Mouse (Mus musculus) gastrocnemius, postnatal 36 days (tissue): Measurements from ENCODE around the gene Ran. TPM values are rescaled to one million over a fixed set of nuclear protein-coding genes. Genes with fewer than 3 reads are reported as not detected.

Experiments used
- DNase-seq, 2 experiments: peaks; one replicate each; pipeline ENCODE4 v3.0.0; 2022
- intact Hi-C: fragments of 180-260 bp; cut with DNase I; formaldehyde crosslinking; loops from one replicate; pipeline ENCODE4 v1.15.1; 2025
- total RNA-seq, 2 experiments: library from RNA; stranded (reverse); gene quantifications; 2 replicates each; pipeline ENCODE4 v1.2.3; 2021

Gene Ran
- total RNA-seq, 2 experiments from 2014 or later = 60.3 to 64.1 TPM

DNA sequence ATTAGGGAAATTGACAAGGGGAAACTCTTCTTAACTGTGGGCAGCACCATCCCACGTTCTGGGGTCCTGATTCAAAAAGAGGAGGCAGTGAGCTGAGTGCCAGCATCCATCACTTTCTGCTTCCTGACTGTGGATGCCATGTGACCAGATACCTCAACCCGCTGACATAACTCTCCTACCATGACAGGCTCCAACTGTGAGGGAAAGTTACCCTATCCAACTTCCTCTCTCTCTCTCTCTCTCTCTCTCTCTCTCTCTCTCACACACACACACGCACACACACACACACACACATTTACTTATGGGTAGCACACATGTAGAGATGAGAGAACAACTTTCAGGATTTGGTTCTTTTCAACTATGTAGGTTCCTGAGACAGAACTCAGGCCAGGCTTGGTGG lies 10.3 kb upstream of the Ran start:
- intact Hi-C loops = no loop called here
- no peak for DNase-seq

DNA sequence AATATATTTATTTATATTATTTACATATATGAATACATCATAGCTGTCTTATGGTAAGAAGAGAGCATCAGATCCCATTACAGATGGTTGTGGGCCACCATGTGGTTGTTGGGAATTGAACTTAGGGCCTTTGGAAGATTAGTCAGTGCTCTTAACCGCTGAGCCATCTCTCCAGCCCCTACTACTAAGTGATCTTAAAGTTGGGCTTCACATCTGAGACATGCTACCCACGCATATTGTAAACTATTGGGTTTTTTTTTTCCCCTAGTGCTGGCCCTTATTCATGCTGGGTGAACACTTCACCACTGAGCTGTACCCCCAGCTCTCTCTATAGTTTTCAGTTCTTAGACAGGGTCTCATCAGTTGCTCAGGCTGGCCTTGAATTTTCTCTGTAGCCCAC lies 8.9 kb upstream of the Ran start:
- intact Hi-C loops = no loop called here
- no peak for DNase-seq

DNA sequence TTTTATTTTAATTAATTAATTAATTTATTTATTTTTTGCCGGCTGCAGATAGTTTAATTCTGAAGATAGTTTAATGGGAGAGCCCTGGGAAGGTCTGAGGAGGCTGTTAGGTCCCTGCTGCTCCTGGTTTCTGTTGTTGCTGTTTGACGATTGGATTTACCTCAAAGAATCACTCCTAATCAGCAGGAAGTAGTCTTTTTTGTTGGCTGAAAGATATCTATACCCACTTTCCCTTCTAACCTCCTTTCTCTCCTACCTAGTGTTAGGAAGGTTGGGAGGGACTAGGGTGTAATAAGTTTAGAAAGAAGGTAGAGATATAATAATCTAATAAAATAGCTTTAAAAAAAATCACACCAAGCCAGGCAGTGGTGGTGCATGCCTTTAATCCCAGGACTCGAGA lies 4.8 kb upstream of the Ran start:
- intact Hi-C loops = loop anchor here (5.0 kb wide), 1 partner anchor 487 kb away; the partner anchor contains the start of gene Sfswap
- DNase-seq = no peak

DNA sequence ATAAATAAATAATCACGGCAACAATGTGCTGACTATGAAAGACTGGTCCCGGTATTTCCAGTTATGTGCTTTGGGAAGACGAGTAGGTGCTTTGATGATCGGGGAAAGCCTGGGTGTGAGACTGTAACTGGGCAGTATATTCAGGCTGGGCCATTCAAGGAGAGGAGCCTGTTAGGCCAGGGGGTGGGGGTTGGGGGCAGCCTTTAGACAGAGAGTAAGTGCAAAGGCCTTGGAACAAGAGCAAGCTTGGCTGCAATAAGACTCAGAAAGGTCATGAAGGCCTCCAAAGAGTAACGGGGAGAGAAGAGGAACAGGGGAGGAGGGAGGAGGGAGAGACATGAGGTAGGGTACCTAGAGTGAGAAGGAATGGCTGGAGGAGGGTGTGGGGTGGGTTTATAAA lies 4.3 kb upstream of the Ran start:
- intact Hi-C loops = loop anchor here (5.0 kb wide), 1 partner anchor 487 kb away; the partner anchor contains the start of gene Sfswap
- no peak for DNase-seq

DNA sequence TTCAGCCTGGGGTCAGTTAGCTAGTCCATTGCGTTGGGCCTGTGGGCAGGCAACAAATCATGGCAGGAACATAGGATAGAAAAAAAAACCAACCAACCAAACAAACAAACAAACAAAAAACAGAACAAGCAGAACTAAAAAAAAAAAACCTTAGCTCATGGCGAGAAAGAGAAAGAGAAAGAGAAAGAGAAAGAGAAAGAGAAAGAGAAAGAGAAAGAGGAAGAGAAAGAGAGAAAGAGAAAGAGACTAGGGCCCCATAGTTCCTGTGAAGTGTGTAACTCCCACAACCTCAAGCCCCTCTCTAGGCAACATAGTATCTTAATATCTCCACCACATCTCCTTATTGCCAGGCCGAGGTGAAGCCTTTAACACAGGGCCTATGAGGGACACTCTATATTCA lies 3.5 kb upstream of the Ran start:
- DNase-seq = no peak
- intact Hi-C loops = loop anchor here (5.0 kb wide), 1 partner anchor 486 kb away; the partner anchor contains the start of gene Sfswap

DNA sequence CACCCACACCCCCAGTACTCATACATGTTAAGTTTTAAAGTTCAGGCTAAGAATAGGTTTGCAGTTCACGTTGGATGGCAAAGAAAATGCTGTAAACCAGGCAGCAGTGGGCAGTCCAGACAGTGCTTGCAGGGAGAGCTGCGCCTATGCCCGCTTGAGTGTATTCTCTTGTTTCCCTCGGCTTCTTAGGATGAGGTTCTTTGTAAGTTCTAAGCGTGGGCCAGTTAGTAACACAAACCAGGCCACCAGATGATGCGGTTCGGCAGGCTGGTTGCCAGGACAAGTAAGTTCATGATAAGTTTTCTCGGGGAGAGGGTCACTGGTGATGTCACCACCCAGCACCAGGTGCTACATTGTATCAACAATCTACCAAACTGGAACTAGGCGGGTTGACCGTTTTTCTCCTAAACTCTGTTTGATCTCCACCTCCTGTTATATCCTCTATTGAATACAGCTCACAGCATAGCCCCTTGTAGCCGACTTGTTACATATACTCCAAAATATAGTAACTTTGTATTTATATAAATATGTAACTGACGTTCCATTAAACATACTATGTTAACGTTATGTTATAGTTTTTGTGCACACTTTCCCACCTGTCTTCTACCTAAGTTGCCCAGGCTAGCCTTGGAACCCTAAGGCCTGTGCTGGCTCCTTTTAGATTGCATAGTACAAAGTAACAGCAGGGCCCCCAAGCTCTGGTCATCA lies 933 bp upstream of the Ran start:
- intact Hi-C loops = loop anchor here (5.0 kb wide), 1 partner anchor 483 kb away; the partner anchor contains the start of gene Sfswap
- DNase-seq = no peak

DNA sequence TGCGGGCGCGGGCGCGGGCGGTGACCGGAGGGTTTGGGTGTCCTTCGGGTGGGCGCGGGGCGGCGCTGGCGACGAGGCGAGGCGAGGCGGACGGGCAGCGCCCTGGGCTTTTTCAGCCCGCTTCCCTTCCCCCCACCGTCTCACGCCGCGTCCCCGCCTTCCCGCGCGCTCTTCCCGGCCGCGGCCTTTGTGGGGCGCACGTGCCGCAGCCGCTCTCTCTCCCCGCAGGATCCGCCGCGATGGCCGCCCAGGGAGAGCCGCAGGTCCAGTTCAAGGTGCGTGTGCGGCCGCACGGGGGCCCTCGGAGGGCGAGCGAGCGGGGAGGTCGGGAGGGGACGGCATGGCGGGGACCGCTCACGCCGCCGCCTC lies 415 bp downstream of the Ran start:
- intact Hi-C loops = no loop called here
- DNase-seq = no peak

DNA sequence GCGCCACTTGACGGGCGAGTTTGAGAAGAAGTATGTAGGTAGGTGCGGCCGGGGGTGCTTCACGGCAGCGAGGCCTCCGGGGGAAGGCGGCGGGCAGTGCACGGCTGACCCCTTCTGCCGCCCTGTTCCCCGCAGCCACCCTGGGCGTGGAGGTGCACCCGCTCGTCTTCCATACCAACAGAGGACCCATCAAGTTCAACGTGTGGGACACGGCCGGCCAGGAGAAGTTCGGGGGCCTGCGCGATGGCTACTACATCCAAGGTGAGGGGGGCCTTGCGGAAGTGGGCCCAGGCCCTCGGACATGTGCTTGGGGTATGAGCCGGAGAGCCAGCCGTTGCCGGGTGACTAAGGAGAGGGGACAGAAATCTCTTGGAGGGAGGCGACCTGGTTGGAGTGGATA lies 862 bp downstream of the Ran start:
- DNase-seq = no peak
- intact Hi-C loops = no loop called here

DNA sequence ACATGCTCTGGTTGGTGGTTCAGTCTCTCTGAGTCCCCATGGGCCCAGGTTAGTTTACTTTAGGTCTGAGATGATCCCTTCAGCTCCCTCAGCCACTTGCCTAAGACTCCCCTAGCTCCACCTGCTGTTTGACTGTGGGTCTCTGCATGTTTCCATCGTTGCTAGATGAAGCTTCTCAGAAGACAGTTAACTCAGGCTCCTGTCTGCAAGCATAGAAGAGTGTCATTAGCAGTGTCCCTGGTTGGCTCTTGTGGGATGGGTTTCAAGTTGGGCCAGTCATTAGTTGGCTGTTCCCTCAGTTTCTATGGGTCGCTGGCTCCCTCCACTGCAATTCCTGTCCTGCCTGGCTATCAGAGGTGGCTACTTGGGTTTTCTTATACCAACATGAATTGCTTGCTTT lies 5.2 kb downstream of the Ran start:
- intact Hi-C loops = no loop called here
- DNase-seq = no peak

DNA sequence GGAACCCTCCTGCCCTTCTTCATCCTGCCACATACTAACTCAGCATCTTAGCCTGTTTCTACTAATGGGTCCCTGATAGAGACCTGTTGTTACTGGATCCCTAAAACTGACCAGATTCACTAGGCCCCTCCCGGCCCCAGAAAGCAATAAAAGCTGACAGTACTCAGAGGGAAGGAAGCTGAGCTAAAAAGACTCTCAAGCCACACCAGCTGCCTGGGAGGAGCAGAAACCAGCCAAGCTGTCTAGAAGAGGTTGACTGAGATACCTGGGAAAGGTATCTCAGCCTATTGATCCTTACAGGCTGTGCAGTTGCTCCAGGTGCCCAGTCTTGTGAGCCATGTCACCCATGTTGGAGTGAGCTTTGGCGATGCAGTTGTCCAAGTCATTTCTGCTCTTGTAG lies 5.9 kb downstream of the Ran start:
- intact Hi-C loops = no loop called here

DNA sequence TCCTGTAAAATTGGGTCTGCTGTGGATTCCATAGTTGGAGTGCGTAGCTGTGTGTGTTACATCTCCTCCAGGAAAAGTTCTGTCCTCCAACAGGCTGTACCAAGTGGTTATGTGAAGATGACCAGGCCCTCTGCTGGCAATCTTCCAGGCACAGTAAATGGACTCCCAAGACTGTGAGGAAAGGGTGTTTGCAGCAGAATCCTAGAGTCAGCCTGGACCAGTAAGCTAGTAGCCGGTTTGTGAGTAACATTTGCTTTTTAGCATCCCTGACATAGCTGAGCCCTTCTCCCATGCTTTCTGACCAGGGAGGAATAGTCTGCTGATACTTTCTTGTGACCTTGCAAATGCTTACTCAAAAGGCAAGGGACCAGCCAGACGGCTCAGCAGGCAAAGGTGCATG lies 6.3 kb downstream of the Ran start:
- no peak for DNase-seq
- intact Hi-C loops = no loop called here

More for the DNA sequence above, 5.9 kb downstream of the Ran start:
- DNase-seq = no peak

DNA sequence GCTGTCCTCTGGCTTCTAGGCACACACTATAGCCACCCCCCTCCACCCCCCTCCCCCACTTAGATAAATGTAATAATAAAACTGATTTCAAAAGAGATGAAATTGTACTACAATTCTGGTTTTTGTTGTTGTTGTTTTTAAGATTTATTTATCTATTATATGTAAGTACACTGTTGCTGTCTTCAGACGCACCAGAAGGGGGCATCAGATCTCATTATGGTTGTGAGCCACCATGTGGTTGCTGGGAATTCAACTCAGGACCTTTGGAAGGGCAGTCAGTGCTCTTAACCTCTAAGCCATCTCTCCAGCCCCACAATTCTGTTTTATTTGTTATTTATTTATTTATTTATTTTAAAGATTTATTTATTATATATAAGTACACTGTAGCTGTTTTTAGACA lies 6.8 kb downstream of the Ran start:
- DNase-seq = no peak
- intact Hi-C loops = no loop called here

DNA sequence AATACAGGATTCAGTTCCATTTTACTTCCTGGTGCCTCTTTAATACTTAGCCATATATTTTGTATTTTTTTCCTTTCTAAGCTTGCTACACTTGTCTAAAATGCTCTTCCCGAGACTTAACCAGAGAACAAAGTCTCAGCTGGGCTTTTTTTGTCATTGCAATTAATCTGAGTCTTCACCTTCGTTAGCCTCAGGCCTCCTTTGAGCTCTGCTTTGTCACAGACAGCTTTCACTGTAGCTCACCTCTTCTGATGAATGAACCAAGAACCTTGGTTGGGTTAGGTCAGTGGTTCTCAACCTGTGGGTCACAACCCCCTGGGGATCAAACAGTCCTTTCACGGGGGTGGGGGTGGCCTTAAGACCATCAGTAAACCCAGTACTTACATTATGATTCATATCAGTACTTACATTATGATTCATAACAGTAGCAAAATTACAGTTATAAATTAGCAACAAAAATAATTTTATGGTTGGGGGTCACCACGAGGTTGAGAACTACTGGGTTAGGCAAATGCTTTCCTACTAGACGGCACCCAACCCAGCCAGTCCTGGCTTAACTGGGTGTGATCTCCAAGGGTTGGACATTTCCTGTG lies 9.4 kb downstream of the Ran start:
- intact Hi-C loops = no loop called here

DNA sequence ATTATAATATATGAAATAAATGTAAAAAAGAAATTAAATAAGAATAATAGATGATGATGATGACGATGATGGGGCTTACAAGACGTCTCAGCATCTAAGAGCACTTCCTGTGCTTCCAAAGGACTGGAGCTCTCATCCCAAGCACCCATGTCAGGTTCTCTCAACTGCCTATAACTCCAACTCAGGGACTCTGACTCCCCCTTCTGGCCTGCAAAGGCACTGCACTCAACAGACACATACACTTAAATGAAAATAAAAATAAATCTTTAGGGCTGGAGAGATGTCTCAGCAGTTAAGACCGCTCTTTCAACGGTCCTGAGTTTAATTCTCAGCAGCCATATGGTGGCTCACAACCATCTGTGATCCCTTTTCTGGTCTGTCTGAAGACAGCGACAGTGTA lies 16.8 kb downstream of the Ran start:
- intact Hi-C loops = no loop called here
- DNase-seq = no peak

More for the DNA sequence above, 9.4 kb downstream of the Ran start:
- no peak for DNase-seq

DNA sequence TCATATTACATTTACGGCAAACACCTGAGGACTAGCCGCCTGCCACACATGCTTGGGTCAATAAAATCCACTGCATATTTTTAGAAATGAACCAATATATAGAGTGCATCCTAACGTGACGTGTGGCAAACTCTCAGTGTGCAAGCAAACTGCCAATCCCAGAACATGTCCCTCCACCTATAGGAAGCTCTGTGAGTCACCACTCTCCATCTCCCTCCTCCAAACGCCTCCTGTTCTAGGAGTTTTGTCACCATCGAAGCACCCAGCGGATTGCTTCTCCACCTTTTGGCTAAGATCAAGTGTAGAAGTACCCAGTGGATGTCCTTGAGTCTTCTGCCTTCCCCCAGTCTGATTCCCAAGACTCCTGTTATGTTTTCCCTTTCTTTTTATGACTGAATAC lies 17.9 kb downstream of the Ran start:
- intact Hi-C loops = no loop called here
- no peak for DNase-seq

DNA sequence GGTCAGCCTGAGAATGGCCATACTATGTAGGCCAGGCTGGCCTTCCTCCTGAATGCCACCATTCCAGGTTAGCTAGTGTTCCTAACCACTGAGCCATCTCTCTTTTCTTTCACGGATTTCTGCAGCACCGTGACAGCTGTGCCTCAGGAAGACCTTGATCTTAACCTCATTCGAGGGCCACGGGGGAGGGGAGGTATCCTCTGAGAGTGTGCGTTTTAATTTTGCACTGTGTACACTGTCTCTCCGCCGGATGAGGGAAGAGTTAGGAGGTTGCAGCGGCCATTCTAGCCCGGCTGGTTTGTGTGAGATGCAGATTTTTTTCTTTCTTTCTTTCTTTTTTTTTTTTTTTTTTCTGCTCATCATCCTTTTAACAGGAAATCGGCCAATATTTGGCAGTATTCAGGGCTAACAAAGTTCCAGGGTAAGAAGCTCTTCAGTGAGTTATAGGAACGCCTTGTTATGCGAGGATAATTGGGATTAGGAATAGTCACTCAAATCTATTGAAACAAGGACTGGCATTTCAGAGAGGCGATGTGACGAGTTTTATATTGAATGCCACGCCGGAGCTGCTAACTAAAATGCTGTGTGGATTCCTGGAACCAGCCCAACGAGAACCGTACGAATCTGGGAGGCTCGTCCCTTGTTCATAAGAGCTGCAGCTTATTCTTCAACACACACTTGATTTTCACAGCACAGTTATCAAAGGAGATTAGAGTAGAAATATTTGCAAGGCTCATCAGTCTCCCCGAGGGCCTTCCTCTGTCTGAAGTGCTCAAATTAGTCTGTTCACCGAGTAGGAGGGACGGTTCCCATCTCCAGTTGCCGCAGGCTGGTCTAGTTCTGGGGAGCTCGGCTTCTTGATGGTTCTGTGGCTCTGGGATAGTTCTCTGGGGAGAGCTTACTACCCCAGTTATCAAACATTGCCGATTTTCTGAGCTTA lies 26.0 kb downstream of the Ran start:
- intact Hi-C loops = no loop called here
- no peak for DNase-seq

DNA sequence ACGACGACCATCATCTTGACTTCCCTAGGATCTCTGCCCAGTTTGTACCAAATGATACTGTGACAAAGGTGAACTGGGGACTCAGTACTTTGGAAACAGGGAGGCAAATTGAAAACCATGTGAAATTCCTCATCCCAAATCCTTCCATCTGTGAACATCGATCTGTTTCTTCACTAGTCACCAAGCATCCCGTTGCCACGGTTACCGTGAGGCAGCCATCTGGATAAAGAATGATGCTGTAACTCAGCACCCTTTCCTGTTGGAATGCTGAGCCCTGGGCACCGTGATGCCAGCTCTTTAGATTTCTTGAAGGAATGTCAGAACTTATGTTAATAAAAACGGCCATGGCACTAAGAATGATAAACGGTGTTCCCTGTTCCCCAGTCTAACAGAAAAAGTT lies 29.5 kb downstream of the Ran start:
- intact Hi-C loops = no loop called here
- no peak for DNase-seq

DNA sequence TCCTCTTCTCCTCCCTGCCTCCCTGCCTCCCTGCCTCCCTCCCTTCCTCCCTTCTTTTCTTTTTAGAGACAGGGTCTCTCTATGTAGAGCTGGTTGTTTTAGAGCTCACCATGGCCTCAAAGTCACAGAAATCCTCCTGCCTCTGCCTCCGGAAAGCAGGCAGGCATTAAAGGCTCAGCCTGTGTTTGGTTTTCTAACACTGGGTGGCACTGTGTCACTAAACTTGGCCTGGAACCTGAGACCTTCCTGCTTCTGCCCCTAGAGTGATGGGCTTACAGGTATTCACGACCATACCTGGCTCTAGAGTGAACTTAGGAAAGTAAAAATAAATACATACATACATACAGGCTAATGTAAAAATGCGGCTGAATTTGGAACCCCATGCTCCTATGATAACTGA lies 32.0 kb downstream of the Ran start:
- no peak for DNase-seq

DNA sequence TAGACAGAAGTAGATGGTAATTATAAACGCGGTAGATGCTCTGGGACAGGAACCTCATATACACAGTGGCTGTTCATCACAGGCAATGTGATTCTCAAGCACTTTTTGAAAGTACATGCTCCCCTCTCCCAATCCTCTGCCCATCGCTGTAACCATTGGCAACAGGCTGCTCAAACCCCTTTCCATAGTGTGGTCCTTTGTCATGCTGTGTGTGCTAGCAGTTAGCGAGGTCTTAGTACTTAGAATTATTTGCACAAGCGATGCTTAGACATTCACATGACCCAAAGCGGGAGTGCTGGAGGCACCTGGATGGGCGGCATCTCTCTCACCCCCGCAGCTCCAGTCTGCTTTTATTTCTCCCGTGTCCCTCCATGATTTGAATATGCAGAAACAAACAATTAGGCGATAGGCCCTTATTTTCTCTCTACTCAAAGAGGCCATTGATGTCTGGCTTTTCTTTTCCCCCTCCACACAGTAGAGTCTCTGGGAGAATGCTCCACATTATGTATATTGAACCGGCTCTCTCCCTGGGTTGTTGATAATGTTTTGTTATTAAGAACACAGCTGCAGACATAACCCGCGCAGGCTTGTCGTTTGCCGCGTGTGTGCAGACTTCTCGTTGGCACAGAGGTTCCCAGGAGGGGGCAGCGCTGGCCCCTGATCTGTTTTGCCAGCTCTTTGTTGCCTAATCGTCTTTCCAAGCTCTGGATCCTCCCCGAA lies 32.9 kb downstream of the Ran start:
- no peak for DNase-seq
- intact Hi-C loops = no loop called here

More for the DNA sequence above, 32.0 kb downstream of the Ran start:
- intact Hi-C loops = no loop called here

DNA sequence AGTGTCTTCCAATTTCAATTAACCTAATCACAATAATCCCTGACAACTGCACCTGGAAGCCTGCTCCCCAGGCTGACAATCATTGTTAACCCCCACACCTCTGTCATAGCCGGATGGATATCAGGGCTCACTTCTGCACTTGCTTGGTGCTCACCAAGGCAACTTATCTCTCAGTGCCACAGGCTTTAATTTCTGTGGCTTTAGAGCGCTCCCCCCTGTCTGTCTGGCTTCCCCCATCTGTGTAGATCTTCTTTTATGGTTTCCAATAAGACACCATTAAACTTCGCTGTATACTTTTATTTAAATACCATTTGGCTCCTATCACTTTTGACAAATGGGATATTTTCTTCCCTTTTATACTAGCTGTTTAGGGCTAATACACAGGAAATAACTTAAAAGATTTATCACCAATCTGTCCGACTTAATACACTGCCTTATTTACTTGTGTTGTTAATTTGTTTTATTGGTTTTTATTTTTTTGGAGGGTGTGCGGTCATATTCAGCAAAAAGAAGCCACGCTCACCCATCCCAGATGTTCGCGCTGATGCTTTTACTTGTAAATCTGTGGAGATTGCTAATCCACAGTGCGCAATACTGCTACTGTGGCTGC lies 34.9 kb downstream of the Ran start:
- intact Hi-C loops = no loop called here
- no peak for DNase-seq
